Mouse (Mus musculus) hindbrain, embryonic 14.5 days (tissue): ENCODE results near the gene Sidt2. TPM values are rescaled to one million over a fixed set of nuclear protein-coding genes. Genes with fewer than 3 reads are reported as not detected.

Source experiments
- ATAC-seq: fragments of 200-750 bp; cut with Nextera tagmentation; 2 replicates; pipeline ENCODE4 v1.8.0; 2017; ENCODE audit warnings: moderate number of reproducible peaks, mild to moderate bottlenecking, moderate TSS enrichment, moderate library complexity; ENCODE audit not compliant: low FRiP score
- DNase-seq: peaks from one replicate; pipeline ENCODE4 v3.0.0-alpha.2; 2015; ENCODE audit warnings: low spot score
- H3K27ac ChIP-seq: fragments of 300-500 bp; sonication (generic); 2 replicates; pipeline ENCODE4 v1.5.1; 2014; ENCODE audit warnings: mild to moderate bottlenecking, moderate library complexity
- H3K27me3 ChIP-seq: fragments of 300-500 bp; sonication (generic); 2 replicates; pipeline ENCODE4 v1.6.1; 2014; ENCODE audit warnings: mild to moderate bottlenecking, low read length, mixed read lengths; ENCODE audit not compliant: control insufficient read depth, insufficient read depth
- H3K36me3 ChIP-seq: fragments of 300-500 bp; sonication (generic); replicated peaks from 2 replicates; pipeline ENCODE4 v1.6.1; 2014; ENCODE audit not compliant: control insufficient read depth, insufficient read depth
- H3K4me1 ChIP-seq: fragments of 300-500 bp; sonication (generic); replicated peaks from 2 replicates; pipeline ENCODE4 v1.6.1; 2014; ENCODE audit warnings: antibody characterized with exemption, low read length, mixed read lengths; ENCODE audit not compliant: control insufficient read depth, insufficient read depth
- H3K4me2 ChIP-seq: fragments of 300-500 bp; sonication (generic); replicated peaks from 2 replicates; pipeline ENCODE4 v1.6.1; 2014; ENCODE audit warnings: mild to moderate bottlenecking, moderate library complexity
- H3K4me3 ChIP-seq: fragments of 300-500 bp; sonication (generic); replicated peaks from 2 replicates; pipeline ENCODE4 v1.5.1; 2014; ENCODE audit warnings: mild to moderate bottlenecking, low read length
- H3K9ac ChIP-seq: fragments of 300-500 bp; sonication (generic); 2 replicates; pipeline ENCODE4 v1.6.1; 2014
- H3K9me3 ChIP-seq: fragments of 300-500 bp; sonication (generic); 2 replicates; pipeline ENCODE4 v1.6.1; 2016; ENCODE audit warnings: low read length; ENCODE audit not compliant: control insufficient read depth
- WGBS: fragments of 180-500 bp; shearing (Covaris S2); extraction: QIAGEN DNeasy Blood & Tissue Kit; methylation state at CpG from one replicate; pipeline ENCODE4 v1.1.7; 2014; 5-methylcytosine and 5-hydroxymethylcytosine counted together
- microRNA-seq: library from miRNA; unstranded; fragments of <30 nt; microRNA quantifications from one replicate; pipeline ENCODE4, GENCODE M21; 2016
- polyA plus RNA-seq: library from polyadenylated mRNA; unstranded; fragments of >200 nt; fragmentation: Nextera tagmentation; extraction: Ambion mirVana; gene quantifications from 2 replicates; pipeline ENCODE4 v1.2.1, GENCODE M21; 2014

The Sidt2 gene
- polyA plus RNA-seq, 1 experiment from 2014 or later = 48.9 TPM

GRCm38 (mm10) chr9:45905811-45906237, 49.2 kb downstream of the Sidt2 start:
- under 1% methylated on average over 16 of the region's 27 CpGs for WGBS
- Histone ChIP-seq H3K9ac (peak overlapping the region; percentile 91), H3K9me3 (no peaks in the 10 kb centered on the region), H3K27me3 (no peaks in the 10 kb centered on the region), H3K4me3 (peak overlapping the region; percentile 80), H3K36me3 (peaks cover 47% of the 10 kb centered on the region), H3K4me1 (peaks cover 27% of the 10 kb centered on the region), H3K27ac (peak overlapping the region; percentile 96), H3K4me2 (peak overlapping the region; percentile 84)
- ATAC-seq = peak; percentile 51; the same call in 1 of the 2 replicates
- no peak for DNase-seq

DNA sequence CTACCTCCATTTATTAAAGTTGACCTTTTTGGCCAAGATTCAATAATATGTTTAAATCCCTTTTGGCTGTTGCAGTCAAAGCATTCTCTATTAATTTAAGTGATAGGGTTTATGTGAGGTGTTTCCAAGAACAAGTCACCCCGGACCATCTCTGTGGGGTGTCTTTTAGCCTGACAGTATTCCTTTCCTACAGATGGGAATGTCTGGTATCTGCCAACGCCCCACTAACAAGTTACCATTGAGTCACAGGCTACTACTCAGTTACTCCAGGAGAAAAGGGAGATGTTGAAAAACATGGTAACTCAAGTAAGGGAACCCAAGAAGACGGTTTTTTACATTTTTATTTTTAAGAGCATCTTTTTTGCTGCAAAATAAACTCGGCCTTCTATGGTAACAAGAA, 49.9 kb downstream of the Sidt2 start:
- Histone ChIP-seq H3K4me3 (peak overlapping the region; percentile 80), H3K27me3 (no peaks in the 10 kb centered on the region), H3K4me2 (peak overlapping the region; percentile 84), H3K9ac (peak overlapping the region; percentile 91), H3K4me1 (peaks cover 27% of the 10 kb centered on the region), H3K36me3 (peaks cover 45% of the 10 kb centered on the region), H3K9me3 (no peaks in the 10 kb centered on the region), H3K27ac (peak overlapping the region; percentile 96)
- WGBS = 56% methylated on average over 4 of the region's 4 CpGs
- ATAC-seq (no peak), DNase-seq (no peak)

DNA sequence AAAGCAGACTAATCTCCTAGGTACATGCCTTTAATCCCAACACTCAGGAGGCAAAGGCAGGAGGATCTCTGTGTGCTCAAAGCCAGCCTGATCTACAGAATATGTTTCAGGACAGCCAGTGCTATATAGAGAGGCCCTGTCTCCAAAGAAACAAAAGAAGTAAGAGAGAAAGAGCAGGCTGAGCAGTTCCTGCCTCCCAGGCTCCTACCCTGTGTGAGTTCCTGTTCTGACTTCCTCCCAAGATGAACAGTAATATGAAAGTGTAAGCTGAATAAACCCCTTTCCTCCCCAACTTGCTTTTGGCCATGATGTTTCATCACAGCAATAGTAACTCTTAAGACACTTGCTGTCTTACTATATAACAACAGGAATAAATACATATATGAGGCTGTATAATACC, 61.4 kb downstream of the Sidt2 start:
- no peak overlapping the region for H3K4me3 ChIP-seq
- peaks cover 98% of the 10 kb centered on the region for H3K36me3 ChIP-seq
- no peak overlapping the region for H3K4me2 ChIP-seq
- H3K9ac ChIP-seq = no peak overlapping the region
- DNase-seq (no peak), ATAC-seq (no peak)
- H3K27ac ChIP-seq = no peak overlapping the region
- no peaks in the 10 kb centered on the region for H3K9me3 ChIP-seq
- H3K4me1 ChIP-seq = no peaks in the 10 kb centered on the region
- no peaks in the 10 kb centered on the region for H3K27me3 ChIP-seq

Small RNAs within 50 kb of the gene (microRNA-seq; reads per million reads assigned to microRNA genes)
- gene Mir7087 = not detected

Other genes starting within 250 kb of the Sidt2 start
- gene Cep164, start 126.6 kb downstream of the Sidt2 start, polyA plus RNA-seq = 8.9 and 11.5 TPM in 2 replicates
- 46.0 and 50.3 TPM in 2 replicates for gene Bace1, start 116.7 kb downstream of the Sidt2 start, polyA plus RNA-seq
- gene Pcsk7, start 48.8 kb downstream of the Sidt2 start, polyA plus RNA-seq = 15.0 and 17.7 TPM in 2 replicates
- gene Rnf214, start 48.3 kb downstream of the Sidt2 start, polyA plus RNA-seq = 107 and 109 TPM in 2 replicates
- gene Tagln, start 19.2 kb downstream of the Sidt2 start, polyA plus RNA-seq = 10.3 and 10.5 TPM in 2 replicates
- 289 and 303 TPM in 2 replicates for gene Pafah1b2, start 57.4 kb upstream of the Sidt2 start, polyA plus RNA-seq
- 10.9 and 11.0 TPM in 2 replicates for gene Sik3, start 57.6 kb upstream of the Sidt2 start, polyA plus RNA-seq